Mouse (Mus musculus) layer of hippocampus, postnatal 25 days (tissue): ENCODE measurements around the gene Lexm. TPM values are rescaled to one million over a fixed set of nuclear protein-coding genes. Genes with fewer than 3 reads are reported as not detected.

Experiments used
- DNase-seq, 2 experiments: peaks; one replicate each; pipeline ENCODE4 v3.0.0; 2022; ENCODE audit warnings: mixed read lengths in 2 of 2, low spot score in 1 of 2; ENCODE audit errors: extremely low spot score in 1 of 2
- total RNA-seq, 2 experiments: library from RNA; stranded (reverse); gene quantifications; 2 replicates each; pipeline ENCODE4 v1.2.3; 2021

Lexm gene
- total RNA-seq, result not detected

GRCm38 (mm10) chr4:106617056-106617455, at the start of gene Lexm:
TSS of gene Lexm (minus strand) at chr4:106617241.
- DNase-seq, result no peak

- DNase-seq, result no peak
These were observed 49.5 kb upstream of the Lexm start for GRCm38 (mm10) chr4:106666546-106666945.

GRCm38 (mm10) chr4:106665673-106666072, 48.6 kb upstream of the Lexm start:
- no peak for DNase-seq

DNA sequence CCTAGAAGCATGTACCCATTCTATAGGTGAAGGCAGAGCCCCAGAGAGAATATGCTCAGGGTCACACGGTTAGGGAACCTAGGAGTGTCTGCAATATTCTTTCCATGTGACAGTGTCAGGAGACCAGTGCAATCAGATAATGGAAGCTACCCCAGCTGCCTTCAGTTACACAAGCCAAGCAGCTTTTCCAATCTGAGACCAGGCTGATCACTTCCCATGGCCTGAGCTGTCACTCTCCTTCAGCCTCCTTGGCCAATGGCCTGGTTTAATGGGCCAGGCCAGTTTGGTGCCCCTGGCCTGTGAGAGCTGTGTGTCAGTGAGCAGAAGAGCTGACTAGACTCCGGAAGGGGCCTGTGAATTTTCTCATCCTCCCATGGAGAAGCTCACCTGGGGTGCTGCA, 48.2 kb upstream of the Lexm start:
- no peak for DNase-seq

GRCm38 (mm10) chr4:106664697-106665096, 47.7 kb upstream of the Lexm start:
- no peak for DNase-seq

DNA sequence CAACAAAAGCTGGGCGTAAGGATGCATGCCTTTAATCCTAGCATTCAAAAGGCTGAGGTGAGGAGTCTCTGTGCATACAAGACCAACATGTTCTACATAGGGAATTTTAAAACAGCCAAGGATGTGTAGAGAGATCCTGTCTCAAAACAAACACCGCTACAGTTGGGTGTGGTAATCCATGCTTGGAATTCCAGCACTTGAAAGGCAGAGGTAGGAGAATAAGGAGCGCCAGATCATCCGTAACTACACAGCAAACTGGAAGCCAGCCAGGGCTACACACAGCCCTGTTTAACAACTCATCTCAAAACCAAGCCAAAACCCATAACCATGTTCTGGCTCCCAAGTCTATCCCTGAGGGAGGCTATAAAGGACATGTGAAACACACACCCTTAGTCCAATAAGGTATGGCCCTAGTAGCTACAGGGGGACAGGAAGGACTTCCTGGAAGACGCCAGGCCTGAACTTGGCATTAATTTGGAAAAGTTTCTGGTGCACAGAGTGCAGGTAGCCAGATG, 47.0 kb upstream of the Lexm start:
- DNase-seq, result no peak

- no peak for DNase-seq
These were observed 38.6 kb upstream of the Lexm start for GRCm38 (mm10) chr4:106655681-106656080.

DNA sequence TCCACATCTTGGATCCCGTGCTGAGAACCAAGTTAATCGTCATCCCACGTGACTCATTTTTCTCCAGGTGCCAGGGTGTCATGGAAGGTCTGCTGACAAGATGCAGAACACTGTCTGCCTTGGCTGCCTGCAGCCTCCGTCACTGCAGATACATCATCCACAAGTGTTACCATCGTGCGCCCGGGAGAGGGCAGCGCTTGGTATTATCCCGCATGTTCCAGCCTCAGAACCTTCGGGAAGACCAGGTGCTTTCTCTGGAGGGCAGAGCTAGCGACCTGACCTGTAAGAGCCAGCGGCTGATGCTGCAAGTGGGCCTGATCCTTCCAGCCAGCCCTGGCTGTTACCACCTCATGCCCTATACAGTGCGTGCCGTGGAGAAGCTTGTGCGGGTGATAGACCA, 36.0 kb upstream of the Lexm start:
- no peak for DNase-seq

DNA sequence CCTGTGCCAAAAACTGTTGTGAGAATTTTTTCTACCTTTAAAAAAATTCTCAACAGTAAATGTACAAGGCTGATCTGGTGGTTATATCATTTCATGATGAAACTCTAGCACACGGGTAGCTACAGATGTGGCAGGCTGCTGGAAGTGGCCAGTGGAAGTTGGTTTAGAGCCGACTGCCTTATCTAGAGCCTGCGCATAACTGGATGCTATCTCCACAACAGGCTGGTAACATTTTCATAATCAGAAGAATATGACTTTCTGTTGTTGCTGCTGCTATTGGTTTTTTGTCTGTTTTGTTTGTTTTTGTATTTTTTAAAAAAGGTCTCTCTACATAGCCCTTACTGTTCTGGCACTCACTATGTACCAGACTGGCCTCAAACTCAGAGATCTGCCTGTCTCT, 35.5 kb upstream of the Lexm start:
- no peak for DNase-seq

GRCm38 (mm10) chr4:106650833-106651527, 33.9 kb upstream of the Lexm start, which contains the start of gene Pars2:
TSS of gene Pars2 (plus strand) at chr4:106651069.
- peak; percentile 86 to 93 for DNase-seq

DNA sequence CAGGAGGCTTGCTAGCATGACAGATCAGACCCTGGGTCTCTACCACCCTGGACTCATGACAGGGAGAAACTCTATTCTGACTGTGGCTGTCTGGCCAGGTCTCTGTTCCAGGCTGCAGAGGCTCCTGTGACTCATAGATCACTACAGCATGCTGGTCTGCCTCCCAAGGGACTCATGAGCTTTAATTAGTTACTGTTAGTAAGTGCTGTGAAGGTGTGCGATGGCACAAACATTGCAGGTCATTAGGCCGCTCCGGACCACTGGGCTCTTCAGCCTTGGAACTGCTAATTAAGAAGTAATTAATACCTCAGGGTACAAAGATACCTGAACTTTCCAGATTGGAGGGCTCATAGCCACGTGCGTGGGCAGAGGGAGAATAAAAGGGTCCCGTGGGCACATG, 30.1 kb upstream of the Lexm start:
- no peak for DNase-seq

GRCm38 (mm10) chr4:106645797-106646196, 28.8 kb upstream of the Lexm start:
- no peak for DNase-seq

DNA sequence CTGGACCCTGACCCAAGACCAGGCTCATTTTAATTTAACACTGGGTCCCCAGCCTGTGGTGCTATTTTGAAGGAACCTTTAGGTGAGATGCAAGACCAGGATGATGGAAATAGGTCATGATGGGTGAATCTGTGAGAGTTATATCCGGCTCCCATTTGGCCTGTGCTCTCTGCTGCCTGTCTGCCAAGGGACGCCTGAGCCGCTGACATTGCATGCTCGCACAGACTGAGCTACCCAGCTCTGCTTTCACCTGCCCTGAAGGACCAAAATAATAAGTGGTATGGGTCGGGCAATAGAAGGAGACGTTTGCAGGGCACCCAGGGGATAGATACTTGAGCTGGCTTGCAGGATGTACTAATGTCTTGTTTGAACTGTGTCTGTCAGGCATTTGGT, 27.2 kb upstream of the Lexm start:
- DNase-seq, result no peak

DNA sequence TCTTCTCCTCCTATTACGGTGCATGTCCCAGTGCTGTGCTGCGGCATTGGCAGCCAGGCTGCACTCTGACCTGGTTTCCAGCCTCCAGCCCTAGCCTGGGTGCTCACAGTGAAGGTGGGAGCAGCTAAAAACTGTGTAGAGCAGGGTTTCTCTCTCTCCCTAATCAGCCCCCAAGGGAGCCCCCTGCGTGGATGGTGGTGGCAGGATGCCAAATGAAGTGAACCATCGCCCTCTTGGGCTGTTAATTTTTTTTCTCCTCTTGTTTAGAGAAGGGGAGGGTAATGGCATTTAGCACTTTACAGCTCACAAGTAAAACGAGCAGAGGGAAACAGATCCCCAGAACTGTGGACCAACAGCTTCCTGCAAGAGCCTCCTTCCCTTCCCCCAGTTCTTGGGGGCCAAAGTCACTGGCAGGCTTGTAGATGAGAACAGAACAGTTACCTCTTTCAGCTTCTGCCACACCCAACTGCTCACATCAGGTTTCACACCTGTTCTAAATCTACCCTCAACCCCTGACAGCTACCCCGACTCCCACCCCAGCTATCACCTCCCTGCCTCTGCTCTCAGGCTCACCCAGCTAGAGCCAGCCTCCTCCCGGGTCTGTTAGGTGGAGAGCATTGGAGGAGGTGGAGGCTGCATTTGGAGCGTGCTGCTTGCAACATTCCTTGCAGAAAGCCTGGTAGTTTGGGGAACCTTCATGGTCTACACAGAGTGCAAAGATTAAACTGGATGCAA, 26.6 kb upstream of the Lexm start:
- no peak for DNase-seq

- no peak for DNase-seq
These were observed 17.0 kb upstream of the Lexm start for GRCm38 (mm10) chr4:106634086-106634479.

- DNase-seq, result no peak
These were observed 16.4 kb upstream of the Lexm start for GRCm38 (mm10) chr4:106633281-106634085.

DNA sequence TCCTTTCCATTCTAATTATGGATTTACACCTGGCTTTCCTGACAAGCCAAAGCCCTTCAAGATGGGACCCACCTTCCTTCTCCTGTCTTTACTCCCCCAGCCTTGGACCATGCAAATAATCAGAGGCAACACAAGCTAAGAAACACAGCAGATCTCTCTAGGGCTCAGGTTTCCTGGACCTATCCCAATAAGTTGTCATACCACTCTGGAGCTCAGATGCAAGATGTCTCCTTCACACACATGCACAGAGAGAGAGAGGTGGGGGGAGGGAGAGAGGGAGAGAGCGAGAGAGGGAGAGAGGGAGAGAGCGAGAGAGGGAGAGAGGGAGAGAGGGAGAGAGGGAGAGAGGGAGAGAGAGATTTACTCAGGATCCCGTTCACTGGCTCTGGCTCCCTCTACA, 15.3 kb upstream of the Lexm start:
- no peak for DNase-seq

DNA sequence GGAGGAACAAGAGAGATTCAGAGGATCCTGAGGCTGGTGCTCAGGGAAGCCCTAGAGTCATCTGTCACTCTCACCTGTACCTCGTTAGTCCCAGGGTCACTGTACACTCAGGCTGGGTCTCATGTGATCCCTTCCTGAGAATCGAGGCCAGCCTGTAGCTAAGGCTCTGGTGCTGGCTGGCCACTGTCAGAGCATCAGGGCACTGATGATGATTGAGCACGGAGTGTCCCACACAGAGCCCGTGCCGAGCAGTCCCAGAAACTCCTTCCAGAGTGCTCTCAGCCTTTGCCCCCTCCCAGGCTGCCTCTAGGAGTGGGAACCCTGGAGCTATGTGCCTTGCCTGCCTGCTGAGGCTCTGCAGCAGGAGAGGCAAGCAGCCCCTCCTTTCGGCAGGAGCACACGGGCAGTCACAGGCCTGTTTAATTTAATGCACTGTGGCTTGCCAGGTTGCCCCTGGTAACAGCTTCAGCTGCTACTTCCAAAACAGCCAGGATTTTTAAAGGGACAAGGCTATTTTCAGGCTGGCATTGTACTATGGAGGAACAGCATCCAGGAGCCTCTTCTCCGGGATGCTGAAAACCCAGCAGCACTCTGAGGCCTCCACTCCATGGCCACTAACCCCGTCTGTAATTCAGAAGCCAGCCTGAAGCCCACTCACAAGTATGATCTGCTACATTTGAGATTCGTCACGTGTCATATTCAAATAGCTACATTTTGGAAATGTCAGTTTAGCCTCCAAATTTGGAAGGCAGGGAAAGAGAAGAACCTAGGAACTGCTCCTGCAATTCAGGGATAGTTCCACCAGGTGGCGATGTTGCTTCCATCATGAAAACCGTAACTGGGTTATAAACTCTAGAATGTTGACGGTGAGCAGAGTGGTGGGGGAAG, 13.5 kb upstream of the Lexm start:
- peak; percentile 79 to 90 for DNase-seq

DNA sequence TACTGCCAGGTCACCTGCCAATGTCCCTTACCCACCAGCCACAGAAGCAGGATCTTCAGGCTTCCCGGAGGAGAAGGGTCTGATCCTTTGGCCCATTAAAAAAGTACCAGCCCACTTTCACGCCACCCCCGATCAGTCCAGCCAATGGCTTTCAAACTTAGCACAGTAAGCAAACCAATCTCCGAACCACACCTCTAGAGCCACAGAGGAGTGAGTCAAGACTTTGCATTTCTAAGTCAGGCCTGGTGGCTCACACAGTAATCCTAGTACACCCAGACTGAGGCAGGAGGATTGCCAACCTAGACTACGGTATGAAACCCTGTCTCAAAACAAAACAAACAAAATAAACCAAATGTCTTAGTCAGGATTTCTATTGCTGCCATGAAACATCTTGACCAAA, 12.3 kb upstream of the Lexm start:
- no peak for DNase-seq
